8 mouse cellular contexts compared by ENCODE assay signal in the genomic region with DNA sequence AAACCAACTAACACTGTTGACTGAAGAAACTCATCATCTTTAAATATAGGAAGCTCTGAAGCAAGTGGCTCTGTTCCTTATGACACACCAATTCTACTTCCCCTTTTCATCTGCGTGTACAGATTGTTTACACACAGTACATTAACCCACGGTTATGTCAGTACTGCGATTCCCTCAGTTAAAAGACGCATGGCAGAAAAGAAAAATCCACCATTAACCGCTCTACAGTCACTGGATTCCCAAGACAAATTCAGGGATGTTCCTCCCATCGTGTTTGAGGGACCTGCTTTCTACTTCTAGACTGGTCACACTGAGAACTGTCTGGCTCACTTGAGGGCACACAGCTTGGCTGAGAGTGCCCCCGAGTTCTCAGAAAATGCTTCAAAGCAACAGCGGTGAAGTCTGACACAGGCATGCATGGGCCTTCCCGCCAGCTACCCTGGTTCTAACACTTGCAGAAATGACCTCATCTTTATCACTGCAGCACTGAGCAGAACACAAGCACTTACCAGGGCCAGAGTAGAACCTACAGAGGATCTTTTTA. TPM values are rescaled to one million over a fixed set of nuclear protein-coding genes. Genes with fewer than 3 reads are reported as not detected.
DNase-seq lines count a peak whose midpoint lies in the region; ATAC-seq lines count a peak whose summit lies in the region.

No protein-coding gene starts in this region.

- no peaks in the 10 kb centered on the region for H3K36me3 ChIP-seq in midbrain, embryonic 11.5 days (ENCODE audit: control insufficient read depth, insufficient read depth, low read length)
- peaks cover 29% of the 10 kb centered on the region for H3K36me3 ChIP-seq in midbrain, embryonic 10.5 days
- no peaks in the 10 kb centered on the region for H3K36me3 ChIP-seq in liver, embryonic 15.5 days (replicated peaks)
- H3K36me3 ChIP-seq in neural tube, embryonic 15.5 days = no peaks in the 10 kb centered on the region

- no peaks in the 10 kb centered on the region for H3K9me3 ChIP-seq in midbrain, embryonic 11.5 days (ENCODE audit: control insufficient read depth, low read length)
- H3K9me3 ChIP-seq in midbrain, embryonic 10.5 days (replicated peaks) = peaks cover 15% of the 10 kb centered on the region; the same call in 1 of the 2 replicates
- H3K9me3 ChIP-seq in liver, embryonic 15.5 days (replicated peaks) = no peaks in the 10 kb centered on the region
- H3K9me3 ChIP-seq in neural tube, embryonic 15.5 days (replicated peaks) = 0 out of 2 replicates have a peak, but pooled peaks cover 5% of the 10 kb centered on the region

- H3K4me1 ChIP-seq in midbrain, embryonic 11.5 days (ENCODE audit: control insufficient read depth, insufficient read depth, low read length) = peaks cover 7% of the 10 kb centered on the region
- peaks cover 20% of the 10 kb centered on the region for H3K4me1 ChIP-seq in midbrain, embryonic 10.5 days
- peaks cover 36% of the 10 kb centered on the region for H3K4me1 ChIP-seq in liver, embryonic 15.5 days (replicated peaks)
- peaks cover 17% of the 10 kb centered on the region for H3K4me1 ChIP-seq in neural tube, embryonic 15.5 days

- 87% methylated on average over 9 of the region's 9 CpGs for WGBS in midbrain, embryonic 11.5 days
- 88% methylated on average over 9 of the region's 9 CpGs for WGBS in midbrain, embryonic 10.5 days
- 26% methylated on average over 9 of the region's 9 CpGs for WGBS in liver, embryonic 15.5 days (ENCODE audit: insufficient replicate concordance)
- WGBS in neural tube, embryonic 15.5 days = 51% methylated on average over 9 of the region's 9 CpGs

- no peak for ATAC-seq in midbrain, embryonic 11.5 days (ENCODE audit: low FRiP score)
- peak; percentile 37; the same call in 1 of the 2 replicates for ATAC-seq in erythroblast, adult 5-6 weeks (replicated peaks; ENCODE audit: low FRiP score, poor library complexity, severe bottlenecking)
- ATAC-seq in liver, embryonic 15.5 days (ENCODE audit: insufficient read depth) = no peak
- ATAC-seq in neural tube, embryonic 15.5 days (ENCODE audit: low FRiP score) = no peak

- H3K4me2 ChIP-seq in midbrain, embryonic 11.5 days = no peak overlapping the region
- peak overlapping the region; percentile 38 for H3K4me2 ChIP-seq in liver, embryonic 15.5 days
- H3K4me2 ChIP-seq in neural tube, embryonic 15.5 days = peak overlapping the region; percentile 67

- no peak overlapping the region for H3K4me3 ChIP-seq in midbrain, embryonic 11.5 days (ENCODE audit: low read depth, low read length)
- H3K4me3 ChIP-seq in midbrain, embryonic 10.5 days = no peak overlapping the region
- no peak overlapping the region for H3K4me3 ChIP-seq in liver, embryonic 15.5 days (replicated peaks)
- peak overlapping the region; percentile 29 for H3K4me3 ChIP-seq in neural tube, embryonic 15.5 days (replicated peaks)

- no peaks in the 10 kb centered on the region for H3K27me3 ChIP-seq in midbrain, embryonic 11.5 days (ENCODE audit: control insufficient read depth, insufficient read depth, low read length)
- H3K27me3 ChIP-seq in midbrain, embryonic 10.5 days (ENCODE audit: low read depth, poor library complexity, severe bottlenecking) = no peaks in the 10 kb centered on the region
- H3K27me3 ChIP-seq in liver, embryonic 15.5 days = 0 out of 2 replicates have a peak, but pooled peaks cover 7% of the 10 kb centered on the region
- H3K27me3 ChIP-seq in neural tube, embryonic 15.5 days (replicated peaks) = no peaks in the 10 kb centered on the region

- H3K9ac ChIP-seq in midbrain, embryonic 11.5 days (ENCODE audit: low read length) = 0 out of 2 replicates have a peak overlapping the region, but pooled peaks have one; percentile 25
- H3K9ac ChIP-seq in liver, embryonic 15.5 days = no peak overlapping the region
- peak overlapping the region; percentile 0; the same call in 1 of the 2 replicates for H3K9ac ChIP-seq in neural tube, embryonic 15.5 days (replicated peaks)

- no peak overlapping the region for H3K27ac ChIP-seq in midbrain, embryonic 11.5 days (ENCODE audit: low read depth, low read length)
- no peak overlapping the region for H3K27ac ChIP-seq in midbrain, embryonic 10.5 days (replicated peaks)
- H3K27ac ChIP-seq in liver, embryonic 15.5 days (replicated peaks) = 0 out of 2 replicates have a peak overlapping the region, but pooled peaks have one; percentile 20
- no peak overlapping the region for H3K27ac ChIP-seq in neural tube, embryonic 15.5 days (replicated peaks)

- peak; percentile 69 for DNase-seq in midbrain, embryonic 11.5 days (ENCODE audit: low spot score, missing footprints)
- no peak for DNase-seq in midbrain, embryonic 10.5 days (ENCODE audit: low spot score)
- no peak for DNase-seq in kidney, postnatal 10 days
- DNase-seq in layer of hippocampus, adult 9-11 months = no peak
- DNase-seq in gastrocnemius, postnatal 25 days = no peak

RNA-seq across cellular contexts. Expression of gene Tspan13, which starts 2.7 kb away (rescaled TPM):
- 182 and 213 TPM in 2 replicates for polyA plus RNA-seq in midbrain, embryonic 11.5 days (2014; fragmentation: Nextera tagmentation; extraction: Ambion mirVana)
- 198 and 207 TPM in 2 replicates for polyA plus RNA-seq in midbrain, embryonic 10.5 days (2016; fragmentation: Nextera tagmentation; extraction: Ambion mirVana)
- total RNA-seq in erythroblast, adult 5-6 weeks (2015; ENCODE audit: low replicate concordance) = 18.8 and 28.4 TPM in 2 replicates
- total RNA-seq in erythroblast, adult 5-6 weeks (2017; ENCODE audit: low replicate concordance) = 15.3 and 17.0 TPM in 2 replicates
- 17.2 and 17.7 TPM in 2 replicates for polyA plus RNA-seq in liver, embryonic 15.5 days (2015; fragmentation: Nextera tagmentation; extraction: Ambion mirVana)
- 380 and 441 TPM in 2 replicates for polyA plus RNA-seq in neural tube, embryonic 15.5 days (2015; fragmentation: Nextera tagmentation; extraction: Ambion mirVana)
- total RNA-seq in gastrocnemius, postnatal 25 days (2021) = 10 to 100 TPM; 21.6 to 26.7 TPM

RNA-seq across cellular contexts. Expression of gene Agr2, which starts 46.9 kb away (rescaled TPM):
- polyA plus RNA-seq in midbrain, embryonic 11.5 days (2014; fragmentation: Nextera tagmentation; extraction: Ambion mirVana) = not detected in 2 replicates
- 0.40 TPM in 1 of 2 replicates, not detected in the other for polyA plus RNA-seq in midbrain, embryonic 10.5 days (2016; fragmentation: Nextera tagmentation; extraction: Ambion mirVana)
- total RNA-seq in erythroblast, adult 5-6 weeks (2015; ENCODE audit: low replicate concordance) = not detected in 2 replicates
- not detected in 2 replicates for total RNA-seq in erythroblast, adult 5-6 weeks (2017; ENCODE audit: low replicate concordance)
- polyA plus RNA-seq in liver, embryonic 15.5 days (2015; fragmentation: Nextera tagmentation; extraction: Ambion mirVana) = 0.23 and 0.25 TPM in 2 replicates
- polyA plus RNA-seq in neural tube, embryonic 15.5 days (2015; fragmentation: Nextera tagmentation; extraction: Ambion mirVana) = 6.1 TPM in 1 of 2 replicates, not detected in the other
- total RNA-seq in gastrocnemius, postnatal 25 days (2021) = not detected
